Mouse (Mus musculus) kidney, postnatal 36 days (tissue): ENCODE measurements around the gene Tmem238.

ENCODE experiments used
- DNase-seq, 2 experiments: peaks; one replicate each; pipeline ENCODE4 v3.0.0; 2021 to 2022; ENCODE audit warnings: mixed read lengths in 2 of 2

The Tmem238 gene

GRCm38 (mm10) chr7:4746326-4746980 lies 43.0 kb downstream of the Tmem238 start:
- no peak for DNase-seq

- DNase-seq = no peak
These were observed 44.6 kb downstream of the Tmem238 start for GRCm38 (mm10) chr7:4744886-4745285.

GRCm38 (mm10) chr7:4743354-4743753 lies 46.1 kb downstream of the Tmem238 start:
- DNase-seq = no peak

- no peak for DNase-seq
These were observed 47.0 kb downstream of the Tmem238 start for GRCm38 (mm10) chr7:4742482-4742819.

GRCm38 (mm10) chr7:4741672-4742481 lies 47.6 kb downstream of the Tmem238 start:
- no peak for DNase-seq

GRCm38 (mm10) chr7:4741151-4741550 lies 48.3 kb downstream of the Tmem238 start:
- DNase-seq = peak; percentile 82 to 83

GRCm38 (mm10) chr7:4740309-4740727 lies 49.1 kb downstream of the Tmem238 start:
- DNase-seq = no peak

GRCm38 (mm10) chr7:4739544-4740275 lies 49.7 kb downstream of the Tmem238 start, which contains the start of gene Kmt5c:
Kmt5c (plus strand) TSS chr7:4740115.
- peak; percentile 98 to 100 for DNase-seq

- no peak for DNase-seq
These were observed 50.4 kb downstream of the Tmem238 start for GRCm38 (mm10) chr7:4739041-4739543.
